Mouse (Mus musculus): ENCODE results near the gene Tapbpl.

- TF ChIP-seq EP300 (IDR thresholded peaks at IDR 0.05; ENCODE audit: insufficient read depth, low read depth, low read length) (no peak), CTCF (IDR thresholded peaks at IDR 0.05) (peak; percentile 59), POLR2A (IDR thresholded peaks at IDR 0.05; ENCODE audit: insufficient read depth, low read depth, low read length) (no peak)
Observed at GRCm38 (mm10) chr6:125274841-125275563, 43.3 kb upstream of the Tapbpl start.

All from heart, adult 2 months (tissue).